Mouse (Mus musculus) Muller cell, postnatal 12 days (primary cell): ENCODE data around the gene Lipe.
"Not testable (repeated sequence)": the region's sequence is repeated elsewhere in the genome, so short reads cannot be mapped to it uniquely, and the experiment has no call there.

Source experiments
- DNase-seq: peaks from one replicate; pipeline ENCODE4 v3.0.0-alpha.2; 2015; ENCODE audit errors: inconsistent ontology term

The Lipe gene

GRCm38 (mm10) chr7:25412833-25413441 lies 14.4 kb upstream of the Lipe start, which contains the start of gene Cxcl17:
Cxcl17 (minus strand) TSS chr7:25412886.
- DNase-seq: no peak

DNA sequence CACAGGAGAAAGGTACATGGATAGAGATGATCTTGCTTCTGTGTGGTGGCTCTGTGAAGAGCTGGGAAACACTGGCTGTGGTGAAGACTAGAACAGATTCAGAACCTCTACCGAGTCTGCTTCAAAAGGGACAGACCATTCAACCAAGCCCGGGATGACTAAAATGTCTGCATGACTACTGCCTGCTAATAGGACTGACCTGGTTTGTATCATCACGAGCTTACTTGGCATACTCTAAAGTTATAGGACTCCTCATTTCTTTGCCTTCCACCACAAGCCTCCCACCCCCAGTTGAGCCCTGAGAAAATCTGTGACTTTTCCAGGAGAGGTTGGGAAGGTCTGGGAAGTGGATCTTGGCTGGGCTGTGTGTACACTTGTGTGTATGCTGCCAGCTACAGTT lies 13.4 kb upstream of the Lipe start:
- DNase-seq: no peak

GRCm38 (mm10) chr7:25410969-25411615 lies 12.6 kb upstream of the Lipe start:
- DNase-seq: no peak

GRCm38 (mm10) chr7:25409114-25409760 lies 10.7 kb upstream of the Lipe start:
- DNase-seq: no peak

DNA sequence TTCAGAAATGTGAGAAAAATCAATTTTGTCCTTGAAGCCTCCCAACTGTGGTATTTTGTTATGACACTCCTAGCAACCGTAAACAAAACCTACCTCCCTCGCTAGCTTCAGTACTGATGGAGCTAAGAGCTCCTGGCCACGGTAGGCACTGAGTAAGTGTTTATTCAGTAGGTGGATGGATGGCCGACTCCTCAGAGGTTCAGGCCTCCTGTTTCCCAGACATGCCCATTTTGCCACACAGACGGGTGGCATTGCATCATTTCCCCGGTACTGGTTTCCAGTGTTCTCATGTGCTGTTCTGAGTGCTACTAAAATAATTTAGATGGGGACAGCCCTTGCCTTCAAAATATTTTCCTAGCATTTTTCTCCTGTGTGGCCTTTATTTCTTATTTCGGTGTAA lies 8.0 kb upstream of the Lipe start:
- no peak for DNase-seq

DNA sequence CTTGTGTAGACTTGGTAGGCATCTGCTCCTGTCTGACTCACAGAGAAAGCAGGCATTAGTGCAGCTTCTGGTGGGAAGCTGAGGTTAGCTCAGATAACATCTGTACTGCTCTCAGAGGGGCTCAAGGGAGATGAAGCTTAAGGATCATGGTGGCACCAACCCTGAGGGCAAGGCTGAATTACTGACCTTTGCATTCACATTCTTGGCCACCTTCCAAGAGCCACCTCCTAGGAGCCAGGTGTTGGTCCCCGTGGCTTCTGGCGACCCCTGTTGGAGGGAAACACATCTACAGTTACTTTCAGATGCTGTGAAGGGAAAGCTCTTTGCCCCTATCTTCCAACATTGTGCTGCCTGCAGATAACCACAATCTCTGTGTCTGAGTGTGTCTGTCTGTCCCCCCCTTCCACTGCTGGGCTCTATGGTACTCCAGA lies 4.2 kb upstream of the Lipe start:
- peak; percentile 35 for DNase-seq

DNA sequence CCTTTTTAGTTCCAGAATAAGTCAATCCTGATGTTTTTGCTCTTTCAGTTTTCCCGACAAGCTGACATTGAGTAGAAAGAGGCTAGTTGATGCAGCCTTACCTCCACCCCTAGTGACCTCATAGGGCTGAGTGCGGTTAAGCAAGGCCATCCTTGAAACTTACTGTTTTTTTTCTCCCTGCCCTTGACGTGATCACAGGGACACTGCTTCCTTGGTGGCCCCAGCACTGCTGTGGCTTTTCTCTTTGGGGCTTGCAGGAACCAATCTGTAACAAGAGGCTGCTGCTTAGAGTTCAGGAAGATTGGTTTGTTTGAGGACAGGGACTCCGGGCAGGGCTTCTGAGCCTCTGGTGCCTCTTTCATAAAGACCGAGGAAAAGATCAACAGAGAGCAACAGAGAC lies 3.5 kb upstream of the Lipe start:
- DNase-seq: no peak

GRCm38 (mm10) chr7:25401551-25401950 lies 3.0 kb upstream of the Lipe start:
- DNase-seq: no peak

GRCm38 (mm10) chr7:25399028-25399427 lies 518 bp upstream of the Lipe start:
- DNase-seq: not testable (repeated sequence)

GRCm38 (mm10) chr7:25396621-25397020 lies 1.9 kb downstream of the Lipe start:
- DNase-seq: no peak

DNA sequence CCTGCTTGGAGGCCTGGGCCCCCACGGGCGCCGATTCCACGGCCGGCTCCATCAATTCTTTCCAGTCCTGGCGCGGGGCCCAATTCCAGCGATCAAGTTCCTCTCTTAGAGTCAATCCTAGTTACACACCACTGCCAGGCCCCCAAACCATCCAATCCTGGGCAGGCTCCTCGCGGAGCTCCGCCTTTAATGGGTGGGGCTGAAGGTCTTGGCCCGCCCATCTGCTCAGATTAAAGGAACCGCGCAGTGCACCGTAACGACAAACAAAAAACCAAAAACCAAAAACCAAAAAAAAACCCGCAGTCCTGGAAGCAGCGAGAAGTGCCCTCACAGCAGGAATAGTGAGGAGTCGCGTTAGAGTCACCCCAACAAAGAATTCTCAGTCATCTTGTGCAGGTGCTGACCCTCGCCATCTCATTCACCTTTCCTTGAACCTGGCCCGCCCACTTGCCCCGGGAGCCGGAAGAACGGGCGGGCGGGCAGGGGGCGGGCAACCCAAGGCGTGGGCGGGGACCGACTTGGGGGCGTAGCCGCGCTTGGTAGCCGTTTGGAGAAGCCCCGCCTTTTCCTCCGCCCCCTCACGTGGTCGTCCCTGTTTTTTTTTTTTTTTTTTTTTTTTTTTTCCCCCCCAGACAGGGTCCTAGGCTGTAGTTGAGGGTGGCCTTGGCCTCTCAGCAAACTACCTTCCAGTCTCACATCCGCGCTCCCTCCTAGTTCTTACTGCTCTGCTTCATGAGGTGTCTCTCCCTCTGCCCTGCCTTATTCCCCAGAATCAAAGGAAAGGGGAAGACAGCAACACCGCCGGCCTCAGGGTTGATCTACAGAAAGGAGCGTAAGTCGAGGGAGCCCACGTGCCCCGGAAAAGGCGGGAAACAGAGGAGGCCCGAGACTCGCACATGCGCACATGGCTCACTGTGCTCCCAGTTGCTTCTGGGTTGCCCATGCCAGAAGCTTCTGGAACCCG lies 2.7 kb downstream of the Lipe start:
- DNase-seq: peak; percentile 96

DNA sequence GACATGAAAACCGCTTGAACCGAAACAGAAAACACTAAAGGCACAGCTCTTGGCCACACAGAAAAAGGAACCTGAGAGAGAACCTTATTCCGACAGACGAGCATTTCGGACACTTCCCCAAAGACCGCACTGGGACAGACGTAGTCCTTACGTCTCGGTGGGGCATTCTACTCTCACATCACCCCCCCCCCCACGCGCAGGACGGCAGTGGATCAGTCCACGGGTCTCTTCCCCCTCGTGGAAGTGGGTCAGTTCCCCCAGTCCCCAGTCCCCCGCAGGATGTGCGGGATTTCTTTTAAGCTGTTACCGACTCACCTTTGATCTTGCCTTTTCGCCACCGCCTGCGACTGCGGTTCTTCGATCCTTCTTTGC lies 3.3 kb downstream of the Lipe start:
- no peak for DNase-seq

DNA sequence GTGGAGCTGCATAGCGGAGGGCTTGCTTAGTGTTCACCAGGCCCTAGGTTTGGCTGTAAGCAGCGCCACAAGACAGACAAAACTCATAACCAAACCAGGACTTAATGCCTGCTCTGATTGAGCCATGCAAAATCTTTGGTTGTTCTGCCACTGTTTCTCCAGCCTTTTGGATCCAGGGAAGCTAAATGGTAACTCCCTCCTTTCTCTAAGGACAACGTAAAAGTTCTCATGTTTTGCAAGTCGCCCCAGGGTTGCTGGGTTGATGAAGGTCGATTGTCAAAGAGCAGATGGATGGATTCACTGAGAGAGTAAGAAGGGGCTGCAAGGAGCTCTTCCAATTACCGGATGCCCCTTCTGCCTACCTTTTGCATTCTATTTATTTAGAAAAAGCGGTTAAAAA lies 3.8 kb downstream of the Lipe start:
- DNase-seq: peak; percentile 36

GRCm38 (mm10) chr7:25393451-25394210 lies 4.9 kb downstream of the Lipe start:
- no peak for DNase-seq

GRCm38 (mm10) chr7:25392851-25393250 lies 5.7 kb downstream of the Lipe start:
- no peak for DNase-seq

- no peak for DNase-seq
These were observed 6.6 kb downstream of the Lipe start for GRCm38 (mm10) chr7:25391856-25392453.

DNA sequence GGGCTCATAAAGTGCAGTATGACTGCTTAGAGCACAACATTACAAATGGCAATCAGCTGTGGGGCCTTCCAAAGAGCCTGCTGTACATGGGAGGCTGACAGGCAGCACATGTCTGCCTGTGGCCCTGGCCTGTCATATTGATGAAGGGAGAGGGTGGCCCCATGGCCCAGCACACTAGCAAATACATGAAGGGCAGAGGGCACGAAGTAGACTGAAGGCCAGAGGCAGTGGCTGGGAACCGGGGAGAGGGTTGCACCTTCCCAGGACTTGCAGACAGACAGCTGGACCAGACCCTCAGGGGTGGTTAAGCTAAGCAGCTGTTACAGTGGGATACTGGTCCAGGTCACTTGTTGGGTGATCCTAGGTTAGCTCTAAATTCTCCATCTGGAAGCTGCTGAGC lies 7.5 kb downstream of the Lipe start:
- DNase-seq: no peak

DNA sequence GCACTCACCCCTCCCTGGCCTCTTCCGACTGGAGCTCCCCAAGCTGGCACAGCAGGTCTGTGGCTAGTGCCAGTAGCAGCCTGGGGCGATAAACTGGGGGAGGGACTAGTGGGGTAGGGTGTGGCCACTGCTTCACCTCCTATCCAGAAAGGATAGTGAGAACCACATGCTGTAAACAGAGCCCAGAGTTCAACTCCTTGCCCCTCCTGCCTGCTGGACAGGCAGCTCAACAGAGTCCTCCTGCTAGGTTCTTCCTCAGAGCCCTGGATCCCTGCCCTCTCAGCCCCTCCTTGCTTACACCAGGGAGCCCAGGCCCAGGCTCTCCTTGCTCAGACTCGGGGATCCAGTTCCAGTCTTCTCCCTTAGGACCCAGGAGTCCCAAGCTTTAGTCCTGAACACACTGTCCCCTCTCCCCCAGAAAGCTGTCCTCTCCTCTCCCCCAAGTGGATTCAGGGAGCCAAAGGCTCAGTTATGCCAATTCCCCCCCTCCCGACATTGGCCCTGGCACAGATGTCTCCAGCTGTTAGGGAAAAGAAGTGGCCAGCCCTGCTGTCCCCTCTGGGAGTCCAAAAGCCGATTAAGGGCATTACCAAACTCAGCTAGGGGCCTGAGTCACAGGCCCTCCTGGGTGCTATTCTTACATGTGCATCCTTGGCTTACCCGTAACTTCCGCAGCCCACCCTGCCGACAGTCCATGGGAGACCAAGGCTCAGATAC lies 8.3 kb downstream of the Lipe start:
- DNase-seq: peak; percentile 68

DNA sequence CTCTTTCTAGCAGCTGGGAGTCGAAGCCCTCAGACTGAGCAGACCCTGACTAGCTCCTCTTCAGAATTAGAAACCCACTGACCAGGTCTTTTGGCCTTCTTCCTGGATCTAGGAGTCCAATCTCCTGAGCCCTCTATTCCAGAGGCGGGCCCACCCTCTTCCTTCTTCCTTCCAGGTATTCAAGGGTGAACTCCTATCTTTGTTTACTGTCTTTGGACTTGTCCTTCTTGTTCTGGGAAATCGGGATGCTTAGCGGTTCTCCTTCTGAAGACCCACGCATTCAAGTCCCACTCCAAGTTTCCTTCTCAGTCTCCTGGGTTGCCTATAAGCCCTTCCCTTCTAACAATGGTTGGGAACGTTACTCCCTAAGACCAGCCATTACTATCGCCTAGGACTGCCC lies 9.6 kb downstream of the Lipe start:
- DNase-seq: no peak

DNA sequence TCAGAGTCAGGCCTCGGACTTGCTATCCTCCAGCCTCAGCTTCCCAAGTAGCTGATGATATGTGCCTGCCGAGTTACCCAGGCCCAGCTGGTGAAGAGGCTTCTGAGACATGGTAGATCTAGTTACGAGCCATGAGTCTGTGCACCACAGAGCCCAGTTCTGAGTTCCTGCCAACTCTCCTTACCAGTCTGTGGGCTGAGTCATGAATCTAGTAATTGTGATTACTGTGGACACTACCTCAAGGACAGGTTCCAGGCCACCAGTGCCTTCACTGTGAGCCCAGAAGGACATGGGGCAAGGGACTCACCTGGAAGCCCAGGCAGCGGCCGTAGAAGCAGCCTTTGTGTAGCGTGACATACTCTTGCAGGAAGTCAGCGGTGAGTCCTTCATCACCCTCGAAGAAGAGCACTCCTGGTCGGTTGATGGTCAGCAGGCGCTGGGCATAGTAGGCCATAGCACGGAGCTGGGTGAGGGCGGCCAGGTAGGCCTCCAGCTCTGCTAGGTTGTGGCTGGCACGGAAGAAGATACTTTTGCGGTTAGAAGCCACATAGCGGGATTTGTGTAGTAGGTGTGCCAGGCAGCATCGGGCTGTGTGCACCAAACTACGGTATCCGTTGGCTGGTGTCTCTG lies 10.6 kb downstream of the Lipe start:
- no peak for DNase-seq
